Mouse (Mus musculus) spleen, postnatal 14 days (tissue): ENCODE results near the gene Rcan3.

Experiments
- DNase-seq, 2 experiments: peaks; one replicate each; pipeline ENCODE4 v3.0.0; 2021 to 2022; ENCODE audit warnings: low spot score in 2 of 2

Rcan3 gene

GRCm38 (mm10) chr4:135413491-135413890 is 20.2 kb downstream of the Rcan3 start:
- DNase-seq: no peak

GRCm38 (mm10) chr4:135411633-135412032 is 22.0 kb downstream of the Rcan3 start:
- DNase-seq: peak; percentile 29 to 67

GRCm38 (mm10) chr4:135406180-135406579 is 27.5 kb downstream of the Rcan3 start:
- DNase-seq: no peak

GRCm38 (mm10) chr4:135404916-135405315 is 28.7 kb downstream of the Rcan3 start:
- no peak for DNase-seq

- DNase-seq: no peak
These were observed 29.6 kb downstream of the Rcan3 start for GRCm38 (mm10) chr4:135404048-135404447.

GRCm38 (mm10) chr4:135401881-135402280 is 31.8 kb downstream of the Rcan3 start:
- no peak for DNase-seq

- DNase-seq: no peak
These were observed 35.7 kb downstream of the Rcan3 start, which contains the start of gene Ncmap for GRCm38 (mm10) chr4:135397991-135398390. Gene Ncmap, minus strand, starts transcription at chr4:135398227.

- no peak for DNase-seq
These were observed 36.1 kb downstream of the Rcan3 start for GRCm38 (mm10) chr4:135397551-135397950.

GRCm38 (mm10) chr4:135396303-135396702 is 37.4 kb downstream of the Rcan3 start:
- DNase-seq: no peak

- DNase-seq: no peak
These were observed 38.3 kb downstream of the Rcan3 start for GRCm38 (mm10) chr4:135395375-135395774.

GRCm38 (mm10) chr4:135394666-135395065 is 39.0 kb downstream of the Rcan3 start:
- DNase-seq: no peak

- DNase-seq: no peak
These were observed 40.3 kb downstream of the Rcan3 start for GRCm38 (mm10) chr4:135393381-135393780.

- DNase-seq: no peak
These were observed 40.9 kb downstream of the Rcan3 start for GRCm38 (mm10) chr4:135392801-135393200.

- DNase-seq: no peak
These were observed 42.6 kb downstream of the Rcan3 start for GRCm38 (mm10) chr4:135391014-135391413.

- no peak for DNase-seq
These were observed 48.0 kb downstream of the Rcan3 start for GRCm38 (mm10) chr4:135385614-135386013.

GRCm38 (mm10) chr4:135382316-135382715 is 51.3 kb downstream of the Rcan3 start:
- peak; percentile 27 to 64 for DNase-seq

- DNase-seq: no peak
These were observed 52.3 kb downstream of the Rcan3 start for GRCm38 (mm10) chr4:135381355-135381754.

GRCm38 (mm10) chr4:135377241-135377640 is 56.4 kb downstream of the Rcan3 start:
- no peak for DNase-seq

GRCm38 (mm10) chr4:135375444-135375843 is 58.2 kb downstream of the Rcan3 start:
- DNase-seq: no peak

GRCm38 (mm10) chr4:135373299-135373698 is 60.4 kb downstream of the Rcan3 start:
- no peak for DNase-seq

GRCm38 (mm10) chr4:135370372-135370771 is 63.3 kb downstream of the Rcan3 start:
- no peak for DNase-seq

- no peak for DNase-seq
These were observed 70.8 kb downstream of the Rcan3 start for GRCm38 (mm10) chr4:135362828-135363227.
